Mouse (Mus musculus): ENCODE measurements around the gene Mapkapk5.
"Not testable (repeated sequence)": the region's sequence is repeated elsewhere in the genome, so short reads cannot be mapped to it uniquely, and the experiment has no call there.

DNA sequence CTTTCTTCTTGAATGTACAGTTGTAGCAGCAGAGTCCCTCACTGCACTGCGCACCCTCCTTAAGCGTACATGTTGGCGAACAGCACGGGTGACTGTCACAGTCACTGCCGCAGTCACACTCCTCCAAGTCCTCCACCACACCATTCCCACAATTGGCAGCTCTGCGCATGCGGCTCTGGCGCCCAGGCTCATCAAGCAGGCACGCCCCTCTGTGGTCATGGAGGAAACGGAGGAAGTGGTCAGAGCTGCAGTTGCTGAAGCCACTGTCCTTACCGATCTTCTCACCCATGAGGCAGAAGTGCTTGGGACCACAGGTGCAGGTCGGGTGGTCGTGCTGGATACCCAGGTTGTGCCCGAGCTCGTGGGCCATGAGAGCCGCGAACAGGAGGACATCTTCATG, 25.9 kb downstream of the Mapkapk5 start:
- not testable (repeated sequence) for TF ChIP-seq CHD2 (IDR thresholded peaks at IDR 0.05; ENCODE audit: low read depth, low read length); ZC3H11A (IDR thresholded peaks at IDR 0.05; ENCODE audit: borderline replicate concordance, low read depth, low read length); MAFK (IDR thresholded peaks at IDR 0.05; ENCODE audit: insufficient read depth, low read depth, low read length); ZNF384 (IDR thresholded peaks at IDR 0.05; ENCODE audit: low read depth, low read length)

All from ES-E14 (cell line).